Mouse (Mus musculus) liver, postnatal 0 days (tissue): ENCODE measurements around the gene Spry2. TPM values are rescaled to one million over a fixed set of nuclear protein-coding genes. Genes with fewer than 3 reads are reported as not detected.

Experiments
- ATAC-seq: fragments of 200-750 bp; cut with Nextera tagmentation; 2 replicates; pipeline ENCODE4 v1.8.0; 2017; ENCODE audit warnings: mild to moderate bottlenecking, moderate library complexity
- DNase-seq: peaks from one replicate; pipeline ENCODE4 v3.0.0-alpha.2; 2016
- H3K27ac ChIP-seq: fragments of 300-500 bp; sonication (generic); 2 replicates; pipeline ENCODE4 v1.5.1; 2014; ENCODE audit warnings: antibody characterized with exemption, moderate library complexity, mild to moderate bottlenecking, low read depth
- H3K27me3 ChIP-seq: fragments of 300-500 bp; sonication (generic); 2 replicates; pipeline ENCODE4 v1.6.1; 2014; ENCODE audit warnings: low read length, control low read depth, mixed read lengths; ENCODE audit not compliant: insufficient read depth
- H3K36me3 ChIP-seq: fragments of 300-500 bp; sonication (generic); replicated peaks from 2 replicates; pipeline ENCODE4 v1.6.1; 2014; ENCODE audit warnings: mild to moderate bottlenecking, control low read depth, low read length, moderate library complexity, mixed read lengths; ENCODE audit not compliant: insufficient read depth
- H3K4me1 ChIP-seq: fragments of 300-500 bp; sonication (generic); 2 replicates; pipeline ENCODE4 v1.6.1; 2014; ENCODE audit warnings: antibody characterized with exemption, mild to moderate bottlenecking, control low read depth; ENCODE audit not compliant: insufficient read depth
- H3K4me2 ChIP-seq: fragments of 300-500 bp; sonication (generic); 2 replicates; pipeline ENCODE4 v1.6.1; 2014; ENCODE audit warnings: low read depth, mild to moderate bottlenecking, low read length, moderate library complexity, mixed read lengths
- H3K4me3 ChIP-seq: fragments of 300-500 bp; sonication (generic); 2 replicates; pipeline ENCODE4 v1.5.1; 2014; ENCODE audit warnings: low read depth, low read length
- H3K9ac ChIP-seq: fragments of 300-500 bp; sonication (generic); replicated peaks from 2 replicates; pipeline ENCODE4 v1.6.1; 2014; ENCODE audit warnings: mild to moderate bottlenecking, moderate library complexity
- H3K9me3 ChIP-seq: fragments of 300-500 bp; sonication (generic); 2 replicates; pipeline ENCODE4 v1.6.1; 2016; ENCODE audit warnings: mild to moderate bottlenecking, control low read depth, low read length, mixed read lengths
- CTCF ChIP-seq: sonication (generic); IDR thresholded peaks from 2 replicates; pipeline ENCODE4 v1.5.1; 2016; ENCODE audit warnings: antibody characterized with exemption, low read depth
- EP300 ChIP-seq: IDR thresholded peaks from 2 replicates; pipeline ENCODE4 v1.6.1; 2016; ENCODE audit warnings: antibody characterized with exemption, low read depth, mild to moderate bottlenecking
- WGBS: fragments of 180-500 bp; shearing (Covaris S2); extraction: QIAGEN DNeasy Blood & Tissue Kit; methylation state at CpG from one replicate; pipeline ENCODE4 v1.1.7; 2014; ENCODE audit not compliant: insufficient replicate concordance; 5-methylcytosine and 5-hydroxymethylcytosine counted together
- polyA plus RNA-seq: library from polyadenylated mRNA; unstranded; fragments of >200 nt; fragmentation: Nextera tagmentation; extraction: Ambion mirVana; gene quantifications from 2 replicates; pipeline ENCODE4 v1.2.1, GENCODE M21; 2015

Gene Spry2
- polyA plus RNA-seq, 1 experiment from 2014 or later: 6.0 TPM

DNA sequence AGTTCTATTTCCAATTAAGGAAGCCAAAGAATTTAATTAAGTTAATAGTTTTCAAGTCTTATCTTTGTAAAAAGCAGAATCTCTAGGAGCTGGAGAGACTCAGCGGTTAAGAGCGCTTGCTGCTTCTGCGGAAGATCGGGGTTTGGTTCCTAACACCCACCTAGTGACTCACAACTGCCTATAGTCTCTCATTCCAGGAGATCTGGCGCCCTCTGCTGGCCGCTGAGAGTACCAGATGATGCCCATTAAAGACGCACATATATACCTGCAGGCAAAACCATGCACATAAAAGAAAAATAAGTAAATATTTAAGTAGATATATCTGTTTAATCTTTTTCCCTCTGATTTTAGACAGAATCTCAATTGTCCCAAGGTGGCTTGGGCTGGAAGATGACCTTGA lies 6.2 kb upstream of the Spry2 start:
- TF ChIP-seq EP300 (no peak), CTCF (peak; percentile 72)
- Histone ChIP-seq H3K27me3 (no peaks in the 10 kb centered on the region), H3K4me2 (no peak overlapping the region), H3K9me3 (no peaks in the 10 kb centered on the region), H3K4me1 (peaks cover 3% of the 10 kb centered on the region; the same call in 1 of the 2 replicates), H3K9ac (no peak overlapping the region), H3K4me3 (no peak overlapping the region), H3K36me3 (no peaks in the 10 kb centered on the region), H3K27ac (no peak overlapping the region)
- no peak for ATAC-seq
- DNase-seq: peak; percentile 69
- 81% methylated on average over 7 of the region's 7 CpGs for WGBS

DNA sequence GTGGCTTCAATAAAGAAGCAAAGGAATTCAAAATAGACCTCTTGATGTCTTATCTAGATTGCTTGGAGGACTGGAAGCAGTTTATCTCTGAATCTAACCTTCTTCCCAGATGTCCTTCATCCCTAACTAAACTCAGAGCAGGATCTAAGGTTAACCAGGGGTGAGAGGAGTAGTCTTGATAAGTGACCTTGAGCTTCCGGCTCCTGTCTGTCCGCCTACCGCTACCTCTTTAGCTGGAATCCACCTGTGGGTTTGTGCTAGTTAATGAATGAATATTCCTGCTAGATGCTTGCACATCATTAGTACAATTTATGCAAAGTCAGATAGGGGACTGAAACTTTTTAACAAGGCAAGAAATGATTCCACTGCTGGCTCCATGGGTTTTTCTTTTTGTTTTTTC lies 4.2 kb upstream of the Spry2 start:
- no peaks in the 10 kb centered on the region for H3K9me3 ChIP-seq
- no peak overlapping the region for H3K27ac ChIP-seq
- peaks cover 3% of the 10 kb centered on the region; the same call in 1 of the 2 replicates for H3K4me1 ChIP-seq
- WGBS: 77% methylated on average over 3 of the region's 3 CpGs
- ATAC-seq: no peak
- H3K27me3 ChIP-seq: no peaks in the 10 kb centered on the region
- no peak overlapping the region for H3K9ac ChIP-seq
- H3K4me2 ChIP-seq: no peak overlapping the region
- no peak for DNase-seq
- H3K4me3 ChIP-seq: no peak overlapping the region
- no peaks in the 10 kb centered on the region for H3K36me3 ChIP-seq
- TF ChIP-seq CTCF: no peak
- no peak for TF ChIP-seq EP300

DNA sequence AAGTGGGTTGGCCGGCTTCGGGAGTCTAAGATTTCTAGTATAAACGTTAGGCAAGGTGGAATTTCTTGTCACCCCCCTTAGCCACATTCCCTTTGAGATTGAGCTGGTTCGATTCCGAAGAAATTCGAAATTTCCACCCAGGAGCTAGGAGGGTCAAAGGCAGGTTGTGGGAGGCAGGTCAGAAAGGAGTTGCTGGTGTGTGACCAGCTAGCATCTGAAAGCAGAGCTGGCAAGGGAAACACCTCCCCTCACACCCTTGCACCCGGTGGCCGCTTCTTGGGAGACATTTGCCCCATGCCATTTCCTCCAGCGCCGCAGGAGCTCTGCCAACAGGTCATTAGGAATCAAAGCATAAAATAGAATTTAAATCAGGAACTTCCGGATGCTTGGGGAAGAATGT lies 2.5 kb upstream of the Spry2 start:
- no peaks in the 10 kb centered on the region for H3K36me3 ChIP-seq
- no peak overlapping the region; the same call in 1 of the 2 replicates for H3K9ac ChIP-seq
- peak overlapping the region; percentile 64 for H3K4me3 ChIP-seq
- 17% methylated on average over 11 of the region's 11 CpGs for WGBS
- ATAC-seq (no peak), DNase-seq (no peak)
- peaks cover 3% of the 10 kb centered on the region; the same call in 1 of the 2 replicates for H3K4me1 ChIP-seq
- TF ChIP-seq EP300: no peak
- TF ChIP-seq CTCF: no peak
- H3K9me3 ChIP-seq: no peaks in the 10 kb centered on the region
- H3K27ac ChIP-seq: no peak overlapping the region
- peak overlapping the region; percentile 99 for H3K4me2 ChIP-seq
- no peaks in the 10 kb centered on the region for H3K27me3 ChIP-seq

DNA sequence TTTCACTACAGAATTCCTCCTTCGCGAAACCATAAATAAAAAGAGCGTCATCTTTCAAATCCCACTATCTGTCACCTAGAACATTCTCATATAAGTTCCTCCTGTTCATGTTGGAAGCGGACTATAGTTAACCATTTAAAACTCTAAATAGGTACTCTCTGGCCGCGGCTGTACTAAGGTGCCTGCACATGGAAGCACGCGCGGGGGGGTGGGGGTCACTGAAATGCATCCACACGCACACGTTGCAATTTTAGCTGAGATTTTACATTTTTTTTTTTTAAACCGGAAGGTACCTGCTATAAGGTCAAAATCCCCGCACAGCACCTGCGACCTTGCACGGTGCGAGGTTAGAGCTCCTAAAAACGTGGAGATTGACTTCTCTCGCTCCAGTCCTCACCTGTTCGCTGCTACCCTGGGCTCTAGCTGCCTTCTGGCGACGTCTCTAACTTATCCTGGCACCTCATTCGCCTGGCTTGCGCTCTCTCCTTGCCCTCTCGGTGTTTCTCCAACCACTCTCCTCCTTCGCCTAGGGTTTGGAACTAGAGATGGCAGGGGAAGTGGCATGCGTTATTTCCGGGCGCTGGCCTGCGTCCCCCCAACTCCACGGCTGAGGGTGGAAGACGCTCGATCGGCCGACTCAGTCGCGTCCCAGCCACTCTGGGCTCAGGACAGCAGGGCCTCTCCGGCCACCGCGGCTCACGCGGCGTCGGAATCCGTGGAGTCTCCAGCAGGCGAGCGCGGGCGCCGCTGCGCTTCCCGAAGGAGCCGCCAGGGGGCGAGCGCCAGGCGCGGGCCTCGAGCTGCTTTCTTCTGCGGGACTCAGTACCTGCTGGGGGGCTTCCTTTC lies 1.9 kb upstream of the Spry2 start:
- ATAC-seq (peak; percentile 25), DNase-seq (peak; percentile 83)
- H3K4me1 ChIP-seq: peaks cover 7% of the 10 kb centered on the region; the same call in 1 of the 2 replicates
- peak overlapping the region; percentile 52 for H3K27ac ChIP-seq
- H3K4me2 ChIP-seq: peak overlapping the region; percentile 99
- no peaks in the 10 kb centered on the region for H3K9me3 ChIP-seq
- peak overlapping the region; percentile 72 for H3K9ac ChIP-seq
- H3K27me3 ChIP-seq: no peaks in the 10 kb centered on the region
- TF ChIP-seq CTCF: peak; percentile 85
- no peak for TF ChIP-seq EP300
- H3K36me3 ChIP-seq: no peaks in the 10 kb centered on the region
- under 1% methylated on average over 58 of the region's 58 CpGs for WGBS
- peak overlapping the region; percentile 64 for H3K4me3 ChIP-seq

DNA sequence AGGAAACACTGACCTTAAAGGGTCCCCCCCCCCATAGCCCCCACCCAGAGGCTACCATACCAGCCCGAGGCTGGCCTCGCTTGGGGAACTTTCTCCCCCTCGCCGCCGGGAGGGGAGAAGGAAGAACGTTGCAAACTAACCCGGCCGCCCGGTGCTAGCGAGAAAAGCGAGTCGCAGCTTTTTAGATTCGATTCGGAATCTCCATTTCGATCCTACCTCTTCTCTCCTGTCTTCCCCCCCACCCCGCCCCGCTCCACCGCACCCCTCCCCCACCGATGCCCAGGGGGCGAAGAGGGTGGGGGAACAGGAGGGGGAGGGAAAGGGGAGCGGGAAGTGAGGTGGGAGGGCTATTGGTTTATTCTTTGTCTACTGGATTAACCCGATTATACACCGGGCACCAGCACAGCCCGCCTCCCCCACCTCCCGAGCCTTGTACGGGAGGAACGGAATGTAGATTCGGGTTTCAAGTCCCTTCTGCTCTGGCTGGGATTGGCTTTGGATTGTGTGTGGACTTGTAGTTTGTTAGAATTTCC lies 1.0 kb upstream of the Spry2 start:
- H3K4me2 ChIP-seq: peak overlapping the region; percentile 99
- H3K9me3 ChIP-seq: no peaks in the 10 kb centered on the region
- H3K9ac ChIP-seq: peak overlapping the region; percentile 72
- H3K4me3 ChIP-seq: peak overlapping the region; percentile 64
- TF ChIP-seq EP300 (no peak), CTCF (no peak)
- ATAC-seq (peak; percentile 12; the same call in 1 of the 2 replicates), DNase-seq (peak; percentile 50)
- H3K4me1 ChIP-seq: peaks cover 8% of the 10 kb centered on the region; the same call in 1 of the 2 replicates
- WGBS: 0% methylated on average over 22 of the region's 28 CpGs
- H3K27me3 ChIP-seq: no peaks in the 10 kb centered on the region
- H3K27ac ChIP-seq: peak overlapping the region; percentile 94
- no peaks in the 10 kb centered on the region; the same call in 1 of the 2 replicates for H3K36me3 ChIP-seq

DNA sequence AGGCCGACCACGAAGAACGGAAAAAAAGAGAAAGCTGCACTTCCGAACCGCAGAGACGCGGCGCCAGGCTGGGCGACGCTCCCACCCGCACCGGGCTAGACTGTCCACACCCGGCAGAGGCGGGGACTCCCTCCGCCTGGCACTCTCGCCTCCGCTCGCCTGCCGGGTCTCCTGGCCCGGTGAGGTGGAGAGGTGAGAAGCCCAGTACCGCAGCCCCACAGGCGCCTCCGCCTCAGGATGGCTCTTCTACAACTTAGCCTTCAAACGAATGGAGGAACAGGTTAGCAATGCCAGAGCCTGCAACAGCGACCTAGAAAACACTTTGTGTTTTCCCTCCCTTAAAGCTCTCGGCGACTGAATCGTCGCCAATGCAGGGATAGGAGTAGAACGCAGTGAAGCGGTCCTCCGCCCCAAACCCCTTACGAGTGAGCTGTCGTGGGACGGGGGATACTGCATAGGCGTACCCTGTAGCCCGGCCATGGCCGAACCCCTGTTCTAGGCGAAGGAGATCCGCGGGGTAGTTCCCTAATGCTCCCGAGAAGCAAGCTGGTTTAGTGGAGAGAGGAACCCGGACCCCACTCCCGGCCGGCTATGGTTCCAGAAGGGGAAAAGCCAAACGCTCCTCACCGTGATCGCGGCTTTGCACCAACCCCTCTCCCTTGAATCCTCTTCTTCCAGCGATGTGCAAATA lies 513 bp downstream of the Spry2 start:
- DNase-seq (peak; percentile 53), ATAC-seq (peak; percentile 16; the same call in 1 of the 2 replicates)
- H3K4me2 ChIP-seq: peak overlapping the region; percentile 99
- WGBS: under 1% methylated on average over 50 of the region's 50 CpGs
- H3K4me1 ChIP-seq: peaks cover 8% of the 10 kb centered on the region; the same call in 1 of the 2 replicates
- peak overlapping the region; percentile 69 for H3K9ac ChIP-seq
- peak overlapping the region; percentile 64 for H3K4me3 ChIP-seq
- H3K9me3 ChIP-seq: no peaks in the 10 kb centered on the region
- H3K27ac ChIP-seq: peak overlapping the region; percentile 94
- no peaks in the 10 kb centered on the region for H3K27me3 ChIP-seq
- no peaks in the 10 kb centered on the region; the same call in 1 of the 2 replicates for H3K36me3 ChIP-seq
- no peak for TF ChIP-seq EP300
